Mouse (Mus musculus) MEL (cell line): ENCODE results near the gene Sept3. TPM values are rescaled to one million over a fixed set of nuclear protein-coding genes. Genes with fewer than 3 reads are reported as not detected.

ENCODE experiments used
- DNase-seq: peaks from one replicate; pipeline ENCODE4 v3.0.0; 2011; ENCODE audit warnings: low read depth, low spot score
- H3K27ac ChIP-seq: 2 replicates; pipeline ENCODE4 v1.5.1; 2012; ENCODE audit warnings: low read depth, mild to moderate bottlenecking, control low read depth, low read length, moderate library complexity; ENCODE audit not compliant: control insufficient read depth
- H3K27me3 ChIP-seq, 2 experiments: fragments of 150-350 bp in 1 of 2; sonication (generic) in 1 of 2; 2 replicates each; pipeline ENCODE4 v1.6.1; 2012; ENCODE audit warnings: low read length in 2 of 2, mild to moderate bottlenecking in 2 of 2, improper control_type of control experiment in 1 of 2, moderate library complexity in 1 of 2; ENCODE audit not compliant: insufficient read depth in 2 of 2, control insufficient read depth in 1 of 2
- H3K36me3 ChIP-seq, 2 experiments: 2 replicates each; pipeline ENCODE4 v1.6.1; 2012 to 2014; ENCODE audit warnings: low read length in 2 of 2, improper control_type of control experiment in 1 of 2, inconsistent platforms in 1 of 2, mild to moderate bottlenecking in 1 of 2; ENCODE audit not compliant: insufficient read depth in 2 of 2, control insufficient read depth in 1 of 2
- H3K4me1 ChIP-seq, 2 experiments: fragments of 150-350 bp in 1 of 2; sonication (generic) in 1 of 2; 2 replicates each; pipeline ENCODE4 v1.6.1; 2012; ENCODE audit warnings: low read length in 2 of 2, improper control_type of control experiment in 1 of 2, mild to moderate bottlenecking in 1 of 2; ENCODE audit not compliant: insufficient read depth in 2 of 2, control insufficient read depth in 1 of 2
- H3K4me3 ChIP-seq, 2 experiments: fragments of 150-350 bp in 1 of 2; sonication (generic) in 1 of 2; 2 replicates each; pipeline ENCODE4 v1.5.1; 2012; ENCODE audit warnings: low read depth in 2 of 2, low read length in 2 of 2, mild to moderate bottlenecking in 2 of 2, moderate library complexity in 2 of 2, control low read depth in 1 of 2, improper control_type of control experiment in 1 of 2; ENCODE audit not compliant: control insufficient read depth in 1 of 2, insufficient read depth in 1 of 2
- H3K79me2 ChIP-seq: 2 replicates; pipeline ENCODE4 v1.6.1; 2012; ENCODE audit warnings: mild to moderate bottlenecking, low read length, moderate library complexity; ENCODE audit not compliant: control insufficient read depth, poor library complexity, insufficient read depth
- H3K9ac ChIP-seq: 2 replicates; pipeline ENCODE4 v1.6.1; 2012; ENCODE audit warnings: low read depth, mild to moderate bottlenecking, control low read depth, low read length, moderate library complexity; ENCODE audit not compliant: control insufficient read depth, poor library complexity, severe bottlenecking
- H3K9me3 ChIP-seq: fragments of 150-350 bp; sonication (generic); replicated peaks from 2 replicates; pipeline ENCODE4 v1.6.1; 2012; ENCODE audit warnings: mild to moderate bottlenecking, low read length, improper control_type of control experiment, moderate library complexity; ENCODE audit not compliant: insufficient read depth
- CHD1 ChIP-seq: IDR thresholded peaks from 2 replicates; pipeline ENCODE4 v1.6.1; 2012; ENCODE audit warnings: low read depth, mild to moderate bottlenecking, inconsistent platforms, low read length, improper control_type of control experiment
- CTCF ChIP-seq, 3 experiments: IDR thresholded peaks in 2 of 3; conservative IDR thresholded peaks in 1 of 3; 2 replicates each; pipeline ENCODE4 v1.5.1; 2011 to 2012; ENCODE audit warnings: low read length in 3 of 3, low read depth in 2 of 3, mild to moderate bottlenecking in 2 of 3, improper control_type of control experiment in 1 of 3, inconsistent platforms in 1 of 3, mixed read lengths in 1 of 3, moderate library complexity in 1 of 3; ENCODE audit not compliant: control insufficient read depth in 1 of 3, insufficient read depth in 1 of 3, poor library complexity in 1 of 3, severe bottlenecking in 1 of 3
- EP300 ChIP-seq, 2 experiments: IDR thresholded peaks; 2 replicates each; pipeline ENCODE4 v1.6.1; 2011; ENCODE audit warnings: improper control_type of control experiment in 2 of 2, low read length in 2 of 2, low read depth in 1 of 2, mild to moderate bottlenecking in 1 of 2
- GABPA ChIP-seq: IDR thresholded peaks from 2 replicates; pipeline ENCODE4 v1.6.1; 2012; ENCODE audit warnings: low read depth, mild to moderate bottlenecking, inconsistent platforms, low read length, improper control_type of control experiment, moderate library complexity
- GATA1 ChIP-seq: IDR thresholded peaks from 2 replicates; pipeline ENCODE4 v1.6.1; 2011; ENCODE audit warnings: low read depth, low read length, improper control_type of control experiment
- HCFC1 ChIP-seq: IDR thresholded peaks from 2 replicates; pipeline ENCODE4 v1.6.1; 2012; ENCODE audit warnings: low read depth, mild to moderate bottlenecking, inconsistent platforms, low read length, improper control_type of control experiment, moderate library complexity
- JUND ChIP-seq: IDR thresholded peaks from 2 replicates; pipeline ENCODE4 v1.6.1; 2011; ENCODE audit warnings: low read depth, mild to moderate bottlenecking, improper control_type of control experiment, low read length
- KAT2A ChIP-seq: conservative IDR thresholded peaks from 2 replicates; pipeline ENCODE4 v1.6.1; 2012; ENCODE audit warnings: low read depth, low read length, improper control_type of control experiment, inconsistent platforms
- MAFK ChIP-seq: IDR thresholded peaks from 2 replicates; pipeline ENCODE4 v1.6.1; 2011; ENCODE audit warnings: low read depth, mild to moderate bottlenecking, low read length, improper control_type of control experiment, borderline replicate concordance
- MAZ ChIP-seq: IDR thresholded peaks from 2 replicates; pipeline ENCODE4 v1.6.1; 2012; ENCODE audit warnings: low read depth, mild to moderate bottlenecking, inconsistent platforms, low read length, improper control_type of control experiment
- NELFE ChIP-seq: IDR thresholded peaks from 2 replicates; pipeline ENCODE4 v1.6.1; 2011; ENCODE audit warnings: low read depth, low read length, improper control_type of control experiment
- POLR2A ChIP-seq, 2 experiments: IDR thresholded peaks; 2 replicates each; pipeline ENCODE4 v1.6.1; 2011 to 2012; ENCODE audit warnings: low read length in 2 of 2, mild to moderate bottlenecking in 2 of 2, control low read depth in 1 of 2, improper control_type of control experiment in 1 of 2, low read depth in 1 of 2, moderate library complexity in 1 of 2; ENCODE audit not compliant: control insufficient read depth in 1 of 2, insufficient read depth in 1 of 2, poor library complexity in 1 of 2
- RAD21 ChIP-seq: IDR thresholded peaks from 2 replicates; pipeline ENCODE4 v1.6.1; 2011; ENCODE audit warnings: mild to moderate bottlenecking, low read depth, low read length, improper control_type of control experiment
- RCOR1 ChIP-seq: IDR thresholded peaks from 2 replicates; pipeline ENCODE4 v1.6.1; 2012; ENCODE audit warnings: low read depth, mild to moderate bottlenecking, inconsistent platforms, low read length, improper control_type of control experiment
- SIN3A ChIP-seq: IDR thresholded peaks from 2 replicates; pipeline ENCODE4 v1.6.1; 2012; ENCODE audit warnings: low read length, improper control_type of control experiment, inconsistent platforms
- TBP ChIP-seq: IDR thresholded peaks from 2 replicates; pipeline ENCODE4 v1.8.0; 2011; ENCODE audit warnings: low read depth, low read length, improper control_type of control experiment
- USF2 ChIP-seq, 2 experiments: IDR thresholded peaks; 2 replicates each; pipeline ENCODE4 v1.6.1; 2011 to 2012; ENCODE audit warnings: improper control_type of control experiment in 2 of 2, low read length in 2 of 2, borderline replicate concordance in 1 of 2, inconsistent platforms in 1 of 2, low read depth in 1 of 2, mild to moderate bottlenecking in 1 of 2; ENCODE audit not compliant: insufficient read depth in 1 of 2
- ZC3H11A ChIP-seq: IDR thresholded peaks from 2 replicates; pipeline ENCODE4 v1.6.1; 2012; ENCODE audit warnings: low read depth, mild to moderate bottlenecking, inconsistent platforms, low read length, improper control_type of control experiment
- ZNF384 ChIP-seq: IDR thresholded peaks from 2 replicates; pipeline ENCODE4 v1.6.1; 2012; ENCODE audit warnings: low read depth, mild to moderate bottlenecking, inconsistent platforms, low read length, improper control_type of control experiment
- polyA plus RNA-seq, 2 experiments: library from polyadenylated mRNA; stranded (reverse) in 1 of 2; unstranded in 1 of 2; fragments of >175 nt in 1 of 2; fragments of >200 nt in 1 of 2; gene quantifications; 2 replicates each; pipeline versions ENCODE4 v1.2.1 to v1.2.4; 2012; ENCODE audit warnings: low replicate concordance in 2 of 2, low read depth in 1 of 2; ENCODE audit not compliant: insufficient read length in 2 of 2, insufficient read depth in 1 of 2, missing spikeins in 1 of 2
- total RNA-seq: library from RNA; depleted of rRNA; stranded (reverse); fragments of 300-350 nt; gene quantifications from 2 replicates; pipeline ENCODE4 v1.2.3, GENCODE M21; 2012

The Sept3 gene
- total and polyA plus RNA-seq, 3 experiments: not detected

DNA sequence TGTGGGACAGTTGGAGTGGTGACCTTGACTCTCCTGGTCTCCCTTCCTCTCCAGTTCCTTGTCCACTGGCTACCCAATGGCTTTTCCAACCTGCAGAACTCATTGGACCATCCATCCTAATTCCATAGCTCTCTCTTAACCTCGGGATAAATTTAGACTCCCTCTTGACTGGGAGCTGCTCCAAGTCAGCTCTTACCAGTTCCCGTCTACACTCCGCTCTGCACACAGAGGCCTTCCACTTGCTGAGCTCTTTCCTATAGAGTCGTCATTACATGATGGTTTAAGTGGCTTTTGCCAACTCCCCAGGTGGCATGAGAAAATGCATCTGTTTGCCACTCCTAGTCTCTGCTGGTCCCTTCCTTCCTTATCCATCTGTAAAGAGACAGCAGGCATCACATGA lies 5.9 kb downstream of the Sept3 start:
- Histone ChIP-seq H3K4me3 (no peak overlapping the region), H3K27me3 (no peaks in the 10 kb centered on the region)

DNA sequence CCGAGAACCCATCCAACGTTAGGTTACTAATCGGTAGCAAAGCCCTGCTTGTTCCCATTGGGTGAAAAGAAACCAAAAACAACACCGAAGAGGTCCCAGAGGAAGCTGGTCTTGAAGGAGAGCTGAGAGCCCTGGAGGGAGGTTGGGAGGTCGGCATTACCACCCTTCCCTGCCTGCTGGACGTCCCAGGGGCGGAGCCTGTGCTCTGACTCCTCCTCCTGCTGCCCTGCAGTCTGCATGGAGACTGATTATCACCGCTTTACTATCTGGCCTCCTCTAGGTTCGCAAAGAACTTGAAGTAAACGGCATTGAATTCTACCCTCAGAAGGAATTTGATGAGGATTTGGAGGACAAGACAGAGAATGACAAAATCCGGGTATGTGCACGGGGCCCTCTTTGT lies 11.5 kb downstream of the Sept3 start:
- Histone ChIP-seq H3K4me1 (peaks cover 0 to 3% of the 10 kb centered on the region in 2 experiments; a peak in 1 of 4 replicates), H3K27me3 (peaks cover 5 to 9% of the 10 kb centered on the region in 2 experiments), H3K4me3 (no peak overlapping the region), H3K27ac (no peak overlapping the region), H3K79me2 (no peaks in the 10 kb centered on the region), H3K9ac (no peak overlapping the region), H3K9me3 (no peaks in the 10 kb centered on the region), H3K36me3 (no peaks in the 10 kb centered on the region)
- DNase-seq: peak; percentile 47
- TF ChIP-seq POLR2A (IDR thresholded peaks at IDR 0.05; ENCODE audit: control insufficient read depth in 1 of 2, insufficient read depth in 1 of 2, low read depth in 1 of 2, low read length in 2 of 2, poor library complexity in 1 of 2) (no peak), GABPA (no peak), SIN3A (no peak), ZC3H11A (no peak), GATA1 (no peak), USF2 (IDR thresholded peaks at IDR 0.05; ENCODE audit: borderline replicate concordance in 1 of 2, insufficient read depth in 1 of 2, low read depth in 1 of 2, low read length in 2 of 2) (no peak), EP300 (IDR thresholded peaks at IDR 0.05; ENCODE audit: low read depth in 1 of 2, low read length in 2 of 2) (no peak), CTCF (IDR thresholded peaks at IDR 0.05 in 2 of 3, conservative IDR thresholded peaks at IDR 0.05 in 1 of 3; ENCODE audit: control insufficient read depth in 1 of 3, insufficient read depth in 1 of 3, low read depth in 2 of 3, low read length in 3 of 3, poor library complexity in 1 of 3, severe bottlenecking in 1 of 3) (no peak), MAFK (no peak), HCFC1 (no peak), JUND (no peak), TBP (no peak)

More for the DNA sequence above, 5.9 kb downstream of the Sept3 start:
- Histone ChIP-seq H3K9ac (no peak overlapping the region), H3K79me2 (no peaks in the 10 kb centered on the region), H3K36me3 (no peaks in the 10 kb centered on the region), H3K9me3 (no peaks in the 10 kb centered on the region), H3K27ac (no peak overlapping the region), H3K4me1 (peaks cover 0 to under 1% of the 10 kb centered on the region in 2 experiments; a peak in 1 of 4 replicates)
- DNase-seq: no peak
- no peak for TF ChIP-seq CHD1
- no peak for TF ChIP-seq RAD21
- no peak for TF ChIP-seq MAZ
- no peak for TF ChIP-seq ZNF384
- no peak for TF ChIP-seq SIN3A
- TF ChIP-seq RCOR1: no peak
- no peak for TF ChIP-seq NELFE
- no peak for TF ChIP-seq KAT2A
